Mouse (Mus musculus): ENCODE data around the gene Egf. TPM values are rescaled to one million over a fixed set of nuclear protein-coding genes. Genes with fewer than 3 reads are reported as not detected.

Gene Egf
- polyA plus RNA-seq, 2 experiments, result 0.25 to 0.77 TPM

- Histone ChIP-seq H3K27me3 (ENCODE audit: control insufficient read depth, insufficient read depth, low read length) (no peaks in the 10 kb centered on the region), H3K4me3 (ENCODE audit: insufficient read depth in 1 of 2, low read depth in 2 of 2, low read length in 2 of 2) (no peak overlapping the region), H3K4me2 (ENCODE audit: low read depth) (no peak overlapping the region), H3K4me1 (replicated peaks; ENCODE audit: control insufficient read depth in 2 of 2, insufficient read depth in 2 of 2, low read length in 1 of 2) (no peaks in the 10 kb centered on the region), H3K36me3 (replicated peaks; ENCODE audit: control insufficient read depth, insufficient read depth, low read depth) (no peaks in the 10 kb centered on the region), H3K9ac (replicated peaks) (no peak overlapping the region), H3K9me3 (ENCODE audit: control insufficient read depth, low read length) (no peaks in the 10 kb centered on the region), H3K27ac (no peak overlapping the region)
- DNase-seq (ENCODE audit: low read depth in 3 of 3, low spot score in 3 of 3), result no peak
- TF ChIP-seq CTCF (IDR thresholded peaks at IDR 0.05; ENCODE audit: low read depth) (no peak), EP300 (IDR thresholded peaks at IDR 0.05; ENCODE audit: low read depth) (no peak)
- 62% methylated on average over 5 of the region's 5 CpGs for WGBS (ENCODE audit: insufficient replicate concordance)
- ATAC-seq (ENCODE audit: insufficient read depth), result no peak
Observed at GRCm38 (mm10) chr3:129646781-129647180, 108.3 kb downstream of the Egf start.

- DNase-seq (ENCODE audit: low read depth in 3 of 3, low spot score in 3 of 3) (no peak), ATAC-seq (ENCODE audit: insufficient read depth) (no peak)
- Histone ChIP-seq H3K4me2 (ENCODE audit: low read depth) (no peak overlapping the region), H3K9ac (replicated peaks) (no peak overlapping the region), H3K27me3 (ENCODE audit: control insufficient read depth, insufficient read depth, low read length) (no peaks in the 10 kb centered on the region), H3K27ac (no peak overlapping the region), H3K36me3 (replicated peaks; ENCODE audit: control insufficient read depth, insufficient read depth, low read depth) (no peaks in the 10 kb centered on the region), H3K9me3 (ENCODE audit: control insufficient read depth, low read length) (no peaks in the 10 kb centered on the region), H3K4me3 (ENCODE audit: insufficient read depth in 1 of 2, low read depth in 2 of 2, low read length in 2 of 2) (no peak overlapping the region), H3K4me1 (replicated peaks; ENCODE audit: control insufficient read depth in 2 of 2, insufficient read depth in 2 of 2, low read length in 1 of 2) (no peaks in the 10 kb centered on the region)
- 41% methylated on average over 3 of the region's 3 CpGs for WGBS (ENCODE audit: insufficient replicate concordance)
- no peak for TF ChIP-seq CTCF (IDR thresholded peaks at IDR 0.05; ENCODE audit: low read depth)
- no peak for TF ChIP-seq EP300 (IDR thresholded peaks at IDR 0.05; ENCODE audit: low read depth)
Observed at GRCm38 (mm10) chr3:129645409-129645808, 109.7 kb downstream of the Egf start.

GRCm38 (mm10) chr3:129641621-129642020 lies 113.5 kb downstream of the Egf start:
- Histone ChIP-seq H3K9ac (replicated peaks) (no peak overlapping the region), H3K4me1 (replicated peaks; ENCODE audit: control insufficient read depth in 2 of 2, insufficient read depth in 2 of 2, low read length in 1 of 2) (no peaks in the 10 kb centered on the region), H3K27me3 (ENCODE audit: control insufficient read depth, insufficient read depth, low read length) (no peaks in the 10 kb centered on the region), H3K4me2 (ENCODE audit: low read depth) (no peak overlapping the region), H3K9me3 (ENCODE audit: control insufficient read depth, low read length) (no peaks in the 10 kb centered on the region), H3K4me3 (ENCODE audit: insufficient read depth in 1 of 2, low read depth in 2 of 2, low read length in 2 of 2) (no peak overlapping the region), H3K27ac (no peak overlapping the region), H3K36me3 (replicated peaks; ENCODE audit: control insufficient read depth, insufficient read depth, low read depth) (no peaks in the 10 kb centered on the region)
- WGBS (ENCODE audit: insufficient replicate concordance), result 67% methylated on average over 7 of the region's 7 CpGs
- ATAC-seq (ENCODE audit: insufficient read depth) (no peak), DNase-seq (ENCODE audit: low read depth in 3 of 3, low spot score in 3 of 3) (no peak)
- TF ChIP-seq EP300 (IDR thresholded peaks at IDR 0.05; ENCODE audit: low read depth), result no peak
- TF ChIP-seq CTCF (IDR thresholded peaks at IDR 0.05; ENCODE audit: low read depth), result no peak

- Histone ChIP-seq H3K4me1 (replicated peaks; ENCODE audit: control insufficient read depth in 2 of 2, insufficient read depth in 2 of 2, low read length in 1 of 2) (no peaks in the 10 kb centered on the region), H3K27me3 (ENCODE audit: control insufficient read depth, insufficient read depth, low read length) (no peaks in the 10 kb centered on the region), H3K4me2 (ENCODE audit: low read depth) (no peak overlapping the region), H3K36me3 (replicated peaks; ENCODE audit: control insufficient read depth, insufficient read depth, low read depth) (no peaks in the 10 kb centered on the region), H3K9me3 (ENCODE audit: control insufficient read depth, low read length) (no peaks in the 10 kb centered on the region), H3K27ac (no peak overlapping the region), H3K9ac (replicated peaks) (no peak overlapping the region), H3K4me3 (ENCODE audit: insufficient read depth in 1 of 2, low read depth in 2 of 2, low read length in 2 of 2) (no peak overlapping the region)
- TF ChIP-seq CTCF (IDR thresholded peaks at IDR 0.05; ENCODE audit: low read depth), result no peak
- no peak for TF ChIP-seq EP300 (IDR thresholded peaks at IDR 0.05; ENCODE audit: low read depth)
- DNase-seq (ENCODE audit: low read depth in 3 of 3, low spot score in 3 of 3), result no peak
- WGBS (ENCODE audit: insufficient replicate concordance), result 70% methylated on average over 10 of the region's 10 CpGs
- ATAC-seq (ENCODE audit: insufficient read depth), result no peak
Observed at GRCm38 (mm10) chr3:129640211-129641000, 114.7 kb downstream of the Egf start.

- 47% methylated on average over 5 of the region's 5 CpGs for WGBS (ENCODE audit: insufficient replicate concordance)
- H3K27ac ChIP-seq, result no peak overlapping the region
- DNase-seq (ENCODE audit: low read depth in 3 of 3, low spot score in 3 of 3) (no peak), ATAC-seq (ENCODE audit: insufficient read depth) (no peak)
- no peaks in the 10 kb centered on the region for H3K9me3 ChIP-seq (ENCODE audit: control insufficient read depth, low read length)
- no peaks in the 10 kb centered on the region for H3K4me1 ChIP-seq (replicated peaks; ENCODE audit: control insufficient read depth in 2 of 2, insufficient read depth in 2 of 2, low read length in 1 of 2)
- H3K9ac ChIP-seq (replicated peaks), result no peak overlapping the region
- H3K4me3 ChIP-seq (ENCODE audit: insufficient read depth in 1 of 2, low read depth in 2 of 2, low read length in 2 of 2), result no peak overlapping the region
- no peak for TF ChIP-seq EP300 (IDR thresholded peaks at IDR 0.05; ENCODE audit: low read depth)
- no peak for TF ChIP-seq CTCF (IDR thresholded peaks at IDR 0.05; ENCODE audit: low read depth)
- H3K36me3 ChIP-seq (replicated peaks; ENCODE audit: control insufficient read depth, insufficient read depth, low read depth), result no peaks in the 10 kb centered on the region
- H3K4me2 ChIP-seq (ENCODE audit: low read depth), result no peak overlapping the region
- H3K27me3 ChIP-seq (ENCODE audit: control insufficient read depth, insufficient read depth, low read length), result no peaks in the 10 kb centered on the region
Observed at GRCm38 (mm10) chr3:129639701-129640100, 115.4 kb downstream of the Egf start.
